Mouse (Mus musculus) ovary, adult 18-20 months (tissue): ENCODE results near the gene Cnn1.

Experiments
- DNase-seq: peaks from one replicate; pipeline ENCODE4 v3.0.0; 2022; ENCODE audit warnings: low spot score, mixed read lengths

Gene Cnn1

DNA sequence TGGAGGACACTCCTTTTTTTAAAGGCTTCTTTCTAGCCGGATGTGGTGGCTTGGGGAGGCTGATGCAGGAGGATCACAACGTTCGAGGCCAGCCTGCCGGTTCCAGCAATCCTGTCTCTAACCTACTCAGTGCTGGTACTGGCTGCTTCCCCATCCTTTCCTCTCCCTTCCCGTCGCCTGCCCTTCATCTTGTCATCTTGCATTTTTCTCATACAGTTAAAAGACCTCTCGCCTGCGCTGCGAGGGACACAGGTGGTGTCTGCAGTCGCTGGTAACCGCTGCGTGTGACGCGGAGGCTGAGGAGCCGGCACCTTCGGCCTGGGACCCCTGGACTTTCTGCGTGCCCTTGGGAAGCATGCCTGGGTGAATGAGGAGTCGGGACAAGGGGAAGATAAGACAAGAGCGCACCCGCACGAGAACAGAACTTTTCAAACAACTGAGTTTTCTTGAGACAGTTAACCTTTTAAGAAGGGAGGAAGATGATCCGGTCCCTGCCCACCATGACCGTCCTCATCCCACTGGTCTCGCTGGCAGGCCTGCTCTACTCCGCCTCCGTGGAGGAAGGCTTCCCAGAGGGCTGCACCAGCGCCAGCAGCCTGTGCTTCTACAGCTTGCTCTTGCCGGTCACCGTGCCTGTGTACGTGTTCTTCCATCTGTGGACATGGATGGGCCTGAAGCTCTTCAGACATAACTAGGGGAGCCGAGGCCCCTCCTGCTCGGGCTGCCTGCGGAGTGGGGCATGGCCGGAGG lies 58.7 kb downstream of the Cnn1 start:
- no peak for DNase-seq
